Mouse (Mus musculus) retina, embryonic 14.5 days (tissue): ENCODE measurements around the gene Exoc4.
A peak's percentile ranks its signal among the peaks of the same experiment; 100 is the strongest.

Experiments
- DNase-seq: peaks from one replicate; pipeline ENCODE4 v3.0.0-alpha.2; 2015; ENCODE audit warnings: low spot score

Gene Exoc4

DNA sequence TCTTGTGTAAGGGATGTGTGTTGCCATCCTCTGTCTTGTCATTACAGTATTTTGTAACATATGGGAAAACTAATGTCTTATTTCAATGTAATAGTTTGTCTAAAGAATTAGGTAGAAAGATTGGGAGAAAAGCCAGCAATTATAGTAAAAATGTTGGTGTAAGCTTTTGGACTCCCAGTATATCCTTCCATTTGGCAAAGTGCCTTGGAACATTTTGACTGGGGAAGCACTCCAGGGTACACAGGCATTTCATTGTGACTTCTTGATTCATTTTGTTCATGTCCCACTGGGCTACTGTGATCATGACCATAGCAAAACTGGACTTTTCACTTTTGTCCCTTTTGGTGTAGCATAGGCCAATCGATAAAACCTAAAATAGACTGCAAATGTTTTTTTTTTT is 61.6 kb downstream of the Exoc4 start:
- DNase-seq: no peak

GRCm38 (mm10) chr6:33322849-33323248 is 74.0 kb downstream of the Exoc4 start:
- no peak for DNase-seq

DNA sequence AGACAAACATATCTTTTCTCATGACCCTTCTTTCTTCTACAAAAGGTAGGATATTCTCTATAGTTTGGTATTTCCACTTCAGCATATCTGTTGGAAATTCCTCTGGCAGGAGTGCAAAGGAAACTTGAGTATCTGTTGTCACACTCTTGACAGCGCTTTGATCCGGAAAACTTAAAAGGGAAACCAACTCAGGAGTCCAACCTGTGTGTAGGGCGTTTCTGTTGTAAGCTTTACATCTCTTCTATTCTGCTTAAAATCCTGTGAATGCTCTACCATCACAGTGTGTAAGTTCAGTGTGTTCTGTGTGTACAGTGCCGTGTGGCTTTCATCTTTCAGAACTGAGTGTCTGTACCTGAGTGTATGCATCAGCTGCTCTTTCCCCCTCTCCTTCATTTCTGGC is 74.5 kb downstream of the Exoc4 start:
- DNase-seq: no peak

DNA sequence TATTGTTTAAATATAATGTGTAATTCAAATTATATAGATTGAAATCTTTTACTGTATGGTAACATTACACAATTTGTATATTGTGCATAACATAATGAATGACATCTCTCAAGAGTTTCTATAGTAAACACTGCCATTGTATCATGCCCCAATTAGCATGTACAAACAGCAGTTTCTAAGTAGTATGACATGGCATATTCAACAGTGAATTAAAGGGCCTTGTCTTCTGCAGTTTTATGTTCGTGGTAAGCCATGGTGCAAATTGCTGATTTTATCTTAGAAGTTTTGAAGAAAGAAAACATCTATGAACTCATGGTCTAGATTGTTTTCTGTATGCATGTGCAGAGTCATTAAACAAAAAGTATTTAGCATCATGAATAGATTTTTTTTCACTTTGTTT is 79.4 kb downstream of the Exoc4 start:
- DNase-seq: no peak

- peak; percentile 20 for DNase-seq
Measured at GRCm38 (mm10) chr6:33347088-33347775, 98.3 kb downstream of the Exoc4 start.

DNA sequence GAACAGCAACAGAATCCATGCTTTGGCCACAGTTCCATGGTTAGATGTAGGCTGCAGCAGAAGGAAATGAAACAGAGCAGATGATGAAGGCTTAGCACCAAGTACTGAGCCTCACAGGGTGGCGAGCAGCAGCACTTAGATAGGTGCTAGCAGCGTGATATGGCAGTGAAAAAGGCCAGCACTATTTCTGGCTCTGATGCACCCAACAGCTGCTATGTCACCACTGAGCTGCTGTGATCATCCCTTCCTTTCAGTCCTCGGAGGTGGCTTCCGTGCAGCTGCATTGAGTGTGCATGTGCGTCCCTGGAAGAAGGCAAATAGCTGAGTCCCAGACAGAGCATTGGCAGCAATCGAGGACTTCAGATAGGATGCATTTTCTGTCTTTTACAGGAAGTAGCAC is 112.7 kb downstream of the Exoc4 start:
- DNase-seq: no peak

DNA sequence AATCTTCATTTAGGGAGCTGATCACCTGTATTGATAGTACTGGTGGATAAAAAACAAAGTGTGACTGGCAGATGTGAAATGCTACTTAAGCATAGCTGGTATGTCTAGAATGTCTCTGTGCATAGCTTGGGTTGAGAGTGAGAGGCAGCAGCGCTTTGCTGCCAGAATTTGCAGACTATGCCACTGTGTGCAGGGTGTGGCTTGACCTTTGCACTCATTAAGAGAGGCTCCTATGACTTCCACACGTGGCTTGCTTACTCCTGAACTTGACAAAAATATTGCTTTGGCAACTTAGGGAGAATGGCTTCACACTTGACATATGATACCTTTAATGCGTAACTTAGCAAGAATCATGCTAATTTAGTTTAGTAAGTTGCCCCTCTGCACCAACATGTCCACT is 131.6 kb downstream of the Exoc4 start:
- DNase-seq: no peak

DNA sequence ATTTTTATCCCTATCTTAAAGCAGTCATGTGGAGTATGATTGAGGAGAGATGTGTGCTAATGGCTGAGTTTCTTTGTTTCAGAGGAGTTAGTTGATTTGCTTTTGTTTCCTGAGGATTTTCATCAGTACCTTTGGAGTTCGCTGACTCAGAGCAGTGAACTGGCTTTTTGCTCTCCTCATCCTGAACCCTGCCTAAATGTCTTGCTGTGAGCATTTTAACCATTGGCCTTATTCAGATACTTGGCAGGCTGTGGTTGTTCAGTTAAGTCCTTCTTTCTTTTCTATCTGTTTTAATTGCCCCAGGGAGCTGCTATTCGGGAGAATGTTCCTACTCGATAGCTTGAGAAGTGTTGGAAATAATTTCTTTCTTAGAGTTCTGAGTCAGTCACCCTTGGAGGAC is 133.3 kb downstream of the Exoc4 start:
- no peak for DNase-seq

DNA sequence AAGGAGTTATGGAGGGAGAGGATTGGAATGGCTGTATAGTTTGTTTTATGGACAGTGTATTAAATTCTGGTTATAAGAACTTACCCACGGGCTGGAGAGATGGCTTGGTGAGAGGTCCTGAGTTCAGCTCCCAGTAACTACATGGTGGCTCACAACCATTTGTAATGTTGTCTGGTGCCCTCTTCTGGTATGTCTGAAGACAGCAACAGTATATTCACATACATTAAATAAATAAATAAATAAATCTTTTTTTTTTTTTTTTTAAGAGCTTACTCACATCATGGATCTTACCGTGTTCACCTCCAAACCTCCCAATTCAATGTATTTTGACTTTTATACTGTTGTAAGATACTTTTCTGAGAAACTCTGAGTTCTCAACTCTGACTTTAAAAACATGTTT is 143.1 kb downstream of the Exoc4 start:
- DNase-seq: no peak

DNA sequence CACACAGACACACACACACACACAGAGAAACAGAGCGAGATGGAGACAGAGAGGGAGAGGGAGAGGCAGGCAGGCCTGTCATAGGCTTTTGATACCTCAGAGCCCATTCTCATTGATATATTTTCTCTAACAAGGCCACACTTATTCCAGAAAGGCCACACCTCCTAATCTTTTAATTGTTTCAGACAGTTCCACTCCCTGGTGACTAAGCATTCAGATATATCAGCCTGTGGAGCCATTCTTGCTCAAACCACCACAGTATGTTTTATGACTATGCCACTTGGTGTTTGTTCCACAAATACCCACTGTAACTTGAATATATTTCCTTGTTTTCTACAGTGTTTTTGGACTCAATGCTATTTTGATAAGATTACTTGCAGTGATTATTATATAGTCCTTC is 150.6 kb downstream of the Exoc4 start:
- no peak for DNase-seq

GRCm38 (mm10) chr6:33401161-33401560 is 152.3 kb downstream of the Exoc4 start:
- no peak for DNase-seq

DNA sequence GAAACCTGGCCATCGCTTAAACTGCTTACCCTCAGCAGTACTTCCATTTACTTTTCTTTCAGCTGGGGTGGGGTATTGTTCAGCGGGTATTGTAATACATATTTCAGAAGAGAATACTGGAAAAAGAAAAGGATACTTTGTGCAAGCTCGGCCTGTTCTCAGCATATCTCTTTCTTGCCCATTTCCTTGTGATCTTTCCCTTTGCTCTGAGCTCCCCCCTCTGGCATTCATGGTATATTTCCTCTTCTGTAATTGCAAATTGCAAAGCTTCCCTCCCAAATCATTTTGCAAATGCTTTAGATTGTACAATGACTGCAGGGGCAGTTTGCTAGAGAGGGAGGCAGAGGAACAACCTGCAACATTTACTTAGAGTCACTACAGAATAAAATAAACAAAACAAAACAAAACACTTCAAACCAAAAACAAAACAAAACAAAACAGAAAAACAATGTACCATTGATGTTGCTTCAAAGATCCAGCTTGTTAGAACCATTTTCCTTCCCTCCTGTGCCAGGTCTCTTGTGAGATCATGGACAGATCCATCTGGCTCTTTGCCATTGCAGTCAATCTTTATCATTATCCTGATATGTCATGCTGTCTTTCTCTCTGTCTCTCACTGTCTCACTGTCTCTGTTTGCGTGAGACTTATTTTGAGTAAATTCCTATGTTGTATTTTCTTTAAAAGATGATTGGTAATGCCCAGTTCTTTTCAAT is 156.8 kb downstream of the Exoc4 start:
- peak; percentile 24 for DNase-seq

- no peak for DNase-seq
Measured at GRCm38 (mm10) chr6:33409586-33409985, 160.7 kb downstream of the Exoc4 start.

DNA sequence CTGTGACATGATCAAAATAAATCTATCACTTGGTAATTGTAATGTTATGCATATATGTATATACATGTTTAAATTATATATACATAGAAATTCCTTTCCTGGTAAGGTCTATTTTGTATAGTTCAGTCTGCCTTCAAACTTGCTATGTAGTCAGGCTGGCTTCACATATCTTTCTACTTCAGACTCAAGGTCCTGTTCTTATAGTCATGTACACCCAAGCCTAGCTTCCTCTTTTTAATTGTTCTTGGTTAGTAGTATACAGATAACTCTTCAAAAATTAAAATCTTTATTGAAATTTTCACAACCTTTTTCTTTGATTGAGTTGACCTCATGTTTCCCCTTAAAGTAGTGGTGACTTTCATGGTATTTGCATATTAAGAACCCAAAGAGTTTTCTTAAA is 176.1 kb downstream of the Exoc4 start:
- DNase-seq: no peak

DNA sequence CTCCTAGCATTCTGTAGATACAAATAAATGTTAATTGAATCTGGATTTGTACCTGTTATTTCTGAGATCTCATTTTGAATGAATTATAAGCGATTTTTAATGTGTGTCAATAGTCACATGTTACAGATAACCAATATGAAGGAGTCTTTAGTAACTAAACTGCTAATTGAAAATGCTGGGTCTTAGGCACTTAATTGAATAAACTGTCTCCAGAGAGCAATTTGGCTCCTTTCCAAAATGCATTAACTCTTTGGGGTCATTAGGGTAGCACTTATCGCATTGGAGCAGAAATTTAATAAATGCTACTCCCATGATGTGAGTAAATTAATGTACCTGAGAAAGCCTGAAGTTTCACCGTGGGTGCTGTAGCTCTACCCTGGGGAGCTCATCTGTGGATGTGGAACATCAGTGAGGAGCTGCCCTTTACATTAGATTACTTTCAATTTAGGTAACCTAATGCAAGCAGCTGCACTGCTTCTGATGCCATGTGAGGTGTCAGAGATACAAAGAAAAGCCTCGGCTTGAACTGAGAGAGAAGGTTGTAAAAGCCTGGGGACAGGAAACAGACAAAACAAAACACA is 182.4 kb downstream of the Exoc4 start:
- DNase-seq: no peak

- DNase-seq: no peak
Measured at GRCm38 (mm10) chr6:33440508-33440907, 191.6 kb downstream of the Exoc4 start.

DNA sequence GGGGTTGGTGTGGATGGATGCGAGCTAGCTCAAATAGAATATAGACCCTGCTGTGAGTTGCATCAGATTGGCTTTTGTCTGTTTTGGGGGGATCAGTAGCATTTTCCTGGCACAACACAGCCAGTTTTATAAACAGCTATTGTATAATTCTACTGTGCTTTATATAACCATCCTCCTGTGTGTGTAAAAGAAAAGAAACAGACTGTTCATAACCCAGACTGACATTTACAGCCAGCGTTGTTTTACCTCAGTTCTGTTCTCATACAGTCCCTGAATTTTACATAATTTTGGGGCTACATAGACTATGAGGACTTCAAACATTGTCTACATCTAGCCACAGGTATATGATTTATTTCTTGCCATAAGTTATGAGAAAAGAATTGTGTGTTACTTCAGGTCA is 204.9 kb downstream of the Exoc4 start:
- no peak for DNase-seq

DNA sequence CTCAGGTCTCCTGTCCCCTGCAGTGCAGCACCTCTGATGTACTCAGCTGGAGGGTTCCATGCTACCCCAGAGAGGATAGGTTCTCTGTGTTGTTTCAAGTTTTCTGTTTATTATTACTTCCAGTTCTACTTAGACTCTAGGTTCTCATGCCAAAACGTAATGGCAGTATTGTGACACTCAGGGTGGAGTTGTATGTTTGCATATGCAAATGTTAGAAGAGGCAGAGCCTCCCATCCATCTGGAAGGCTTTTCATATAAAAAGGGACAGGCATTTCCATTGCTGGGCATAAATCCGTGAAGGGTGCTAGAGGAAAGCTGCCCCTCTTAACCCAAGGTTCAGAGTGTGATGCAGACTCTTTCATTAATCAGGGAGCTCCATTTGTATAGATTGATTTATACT is 205.5 kb downstream of the Exoc4 start:
- no peak for DNase-seq

DNA sequence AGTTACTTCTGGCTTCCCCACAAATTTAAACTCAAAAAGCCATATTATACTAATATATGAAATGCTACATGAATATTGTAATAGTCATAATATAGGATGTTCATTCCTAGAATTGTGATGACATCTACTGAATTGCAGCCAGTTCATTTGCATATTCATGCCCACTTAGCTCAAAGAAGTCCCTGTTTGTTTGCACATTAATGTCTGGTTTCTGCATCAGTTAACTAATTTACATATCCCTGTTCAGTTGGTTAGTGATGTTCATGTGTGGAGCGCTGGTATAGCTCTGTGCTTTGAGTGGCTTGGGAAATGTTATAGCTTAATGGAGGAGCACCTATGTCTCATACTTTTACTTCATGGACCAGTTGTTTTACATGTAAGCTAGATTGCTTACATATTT is 206.4 kb downstream of the Exoc4 start:
- no peak for DNase-seq

GRCm38 (mm10) chr6:33464862-33465261 is 216.0 kb downstream of the Exoc4 start:
- peak; percentile 38 for DNase-seq

DNA sequence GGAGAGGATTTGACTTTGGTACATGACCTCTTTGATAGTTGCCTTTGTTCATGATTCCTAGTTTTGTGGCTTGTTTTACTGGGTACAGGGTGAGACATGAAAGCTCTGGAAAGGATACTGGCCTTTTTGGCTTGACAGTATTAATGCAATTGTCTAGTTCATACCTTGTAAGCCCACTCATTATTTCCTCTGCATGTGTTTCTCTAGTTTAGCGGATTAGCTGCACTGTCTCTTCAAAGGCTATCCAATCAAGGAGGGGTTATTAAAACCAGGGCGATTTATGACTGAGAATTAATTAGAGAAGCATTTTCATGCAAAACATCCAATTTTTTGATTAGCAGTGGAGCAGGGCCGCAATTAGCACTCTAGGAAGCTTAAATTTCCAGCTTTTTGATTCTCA is 216.5 kb downstream of the Exoc4 start:
- DNase-seq: peak; percentile 8

DNA sequence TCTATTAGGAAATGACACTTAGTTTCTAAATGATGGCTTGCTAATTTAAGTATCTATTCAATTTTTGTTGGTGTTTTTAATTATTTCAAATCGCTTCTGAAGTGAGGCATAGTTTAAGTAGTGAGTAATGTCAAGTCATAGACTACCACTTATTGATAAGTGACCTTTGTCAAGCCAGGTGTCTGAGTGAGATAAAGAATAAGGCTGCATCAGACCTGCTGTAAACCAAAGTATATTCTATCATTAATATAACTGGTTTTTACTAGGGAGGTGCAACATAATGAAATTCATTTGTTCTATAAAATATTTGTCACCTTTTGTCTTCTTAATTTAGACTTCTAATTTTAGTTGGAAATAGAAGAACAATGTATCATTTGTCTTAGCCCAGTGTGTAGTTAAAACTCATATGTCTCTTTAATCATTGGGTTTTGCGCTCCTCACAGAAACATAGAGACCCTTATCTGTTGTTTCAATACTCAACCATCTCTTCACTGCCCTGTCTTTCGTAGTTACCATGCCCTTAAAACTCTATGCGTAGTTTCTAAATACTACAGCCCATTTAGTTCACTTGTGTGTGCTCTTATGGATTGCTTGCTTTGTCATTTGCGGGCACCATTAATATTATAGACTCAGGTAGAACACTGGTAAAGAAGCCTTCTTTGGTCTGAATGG is 217.4 kb downstream of the Exoc4 start:
- no peak for DNase-seq

GRCm38 (mm10) chr6:33468480-33468879 is 219.6 kb downstream of the Exoc4 start:
- DNase-seq: no peak
